Mouse (Mus musculus): ENCODE results near the gene Spib. TPM values are rescaled to one million over a fixed set of nuclear protein-coding genes. Genes with fewer than 3 reads are reported as not detected.
A peak's percentile ranks its signal among the peaks of the same experiment; 100 is the strongest.

Gene Spib
- polyA plus RNA-seq, 1 experiment from 2014 or later: 0.25 TPM

DNA sequence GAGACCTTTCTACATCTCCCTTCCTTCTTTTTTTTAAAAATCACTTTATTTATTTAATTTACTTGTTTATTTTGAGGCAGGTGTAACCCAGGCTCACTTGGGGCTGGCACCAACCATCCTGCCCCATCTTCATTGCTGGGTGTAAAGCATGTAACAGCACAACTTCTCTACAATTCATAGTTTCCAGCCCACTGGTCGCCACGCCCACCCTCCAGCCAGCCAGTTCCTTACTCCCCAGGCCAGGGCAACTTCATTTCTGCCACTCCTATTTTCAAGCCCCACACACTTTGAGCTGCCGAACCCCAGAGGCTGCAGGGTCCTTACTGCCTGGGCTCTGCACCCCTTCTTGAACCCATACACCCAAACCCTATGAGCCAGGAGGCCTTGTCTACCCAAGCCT, 10.9 kb downstream of the Spib start:
- peaks cover 10% of the 10 kb centered on the region; the same call in 1 of the 2 replicates for H3K4me1 ChIP-seq
- no peak overlapping the region for H3K27ac ChIP-seq
- no peaks in the 10 kb centered on the region for H3K36me3 ChIP-seq
- H3K9ac ChIP-seq: no peak overlapping the region
- H3K9me3 ChIP-seq: no peaks in the 10 kb centered on the region
- H3K27me3 ChIP-seq: peaks cover 74% of the 10 kb centered on the region
- no peak overlapping the region for H3K4me3 ChIP-seq
- WGBS: 64% methylated on average over 3 of the region's 3 CpGs
- no peak overlapping the region for H3K4me2 ChIP-seq (replicated peaks)
- no peak for ATAC-seq (ENCODE audit: low FRiP score, low read depth)

DNA sequence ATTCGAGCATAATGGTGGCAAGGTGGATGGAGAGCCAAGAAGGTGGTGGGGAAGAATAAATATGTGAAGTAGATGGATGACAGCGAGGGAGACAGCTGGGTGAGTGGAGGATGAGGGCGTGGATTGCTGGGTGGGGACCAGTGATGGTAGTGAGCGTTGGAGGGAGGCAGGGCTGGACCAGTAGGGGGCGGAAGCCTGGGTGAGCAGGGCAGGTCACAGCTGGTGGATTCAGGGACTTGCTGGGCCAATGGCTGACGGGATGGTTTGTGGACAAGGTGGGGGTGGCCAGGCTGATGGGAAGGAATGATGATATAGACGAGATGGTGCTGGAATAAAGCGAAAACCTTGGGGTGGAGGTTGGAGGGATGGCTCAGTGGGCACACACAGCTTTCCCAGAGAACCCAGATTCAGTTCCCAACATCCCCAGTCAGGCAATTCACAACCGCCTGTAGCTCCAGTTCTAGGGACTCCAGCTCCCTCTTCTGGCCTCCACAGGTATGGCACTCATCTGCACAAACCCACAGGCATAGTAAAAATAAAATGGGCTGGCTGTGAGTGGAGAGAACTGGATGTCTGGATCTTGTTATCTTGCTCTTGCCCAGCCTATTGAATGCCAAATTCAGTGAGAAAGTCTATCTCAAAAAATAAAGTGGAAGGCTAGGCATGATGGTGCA, 12.5 kb downstream of the Spib start:
- no peaks in the 10 kb centered on the region for H3K36me3 ChIP-seq
- no peak overlapping the region for H3K4me3 ChIP-seq
- H3K27ac ChIP-seq: no peak overlapping the region
- H3K27me3 ChIP-seq: peaks cover 60% of the 10 kb centered on the region
- 0 out of 2 replicates have a peak, but pooled peaks cover 3% of the 10 kb centered on the region for H3K4me1 ChIP-seq
- WGBS: 72% methylated on average over 9 of the region's 9 CpGs
- no peak for ATAC-seq (ENCODE audit: low FRiP score, low read depth)
- H3K9me3 ChIP-seq: no peaks in the 10 kb centered on the region
- no peak overlapping the region for H3K4me2 ChIP-seq (replicated peaks)
- no peak overlapping the region for H3K9ac ChIP-seq

DNA sequence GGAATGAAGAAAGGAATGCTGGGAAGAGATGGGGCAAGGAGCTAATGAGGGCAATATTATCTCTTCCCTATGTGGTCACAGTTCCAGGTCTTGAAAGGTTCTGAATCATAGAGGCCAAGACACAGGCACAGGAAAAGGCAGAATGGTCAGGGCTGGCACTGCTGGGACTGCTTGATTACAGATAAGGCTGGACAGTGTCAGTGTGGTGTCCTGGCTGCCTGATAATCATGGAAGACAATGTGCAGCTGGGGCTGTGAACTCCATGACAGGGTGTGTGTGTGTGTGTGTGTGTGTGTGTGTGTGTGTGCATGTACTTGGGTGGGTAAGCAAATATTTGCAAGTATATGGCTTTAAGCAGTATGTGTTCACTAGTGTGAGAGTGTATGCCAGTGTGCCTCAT, 24.4 kb downstream of the Spib start:
- H3K4me3 ChIP-seq: no peak overlapping the region
- H3K4me2 ChIP-seq (replicated peaks): no peak overlapping the region
- no peaks in the 10 kb centered on the region for H3K36me3 ChIP-seq
- peaks cover 1% of the 10 kb centered on the region; the same call in 1 of the 2 replicates for H3K9me3 ChIP-seq
- H3K27ac ChIP-seq: no peak overlapping the region
- peaks cover 23% of the 10 kb centered on the region for H3K27me3 ChIP-seq
- H3K4me1 ChIP-seq: no peaks in the 10 kb centered on the region
- no peak for ATAC-seq (ENCODE audit: low FRiP score, low read depth)
- H3K9ac ChIP-seq: no peak overlapping the region

DNA sequence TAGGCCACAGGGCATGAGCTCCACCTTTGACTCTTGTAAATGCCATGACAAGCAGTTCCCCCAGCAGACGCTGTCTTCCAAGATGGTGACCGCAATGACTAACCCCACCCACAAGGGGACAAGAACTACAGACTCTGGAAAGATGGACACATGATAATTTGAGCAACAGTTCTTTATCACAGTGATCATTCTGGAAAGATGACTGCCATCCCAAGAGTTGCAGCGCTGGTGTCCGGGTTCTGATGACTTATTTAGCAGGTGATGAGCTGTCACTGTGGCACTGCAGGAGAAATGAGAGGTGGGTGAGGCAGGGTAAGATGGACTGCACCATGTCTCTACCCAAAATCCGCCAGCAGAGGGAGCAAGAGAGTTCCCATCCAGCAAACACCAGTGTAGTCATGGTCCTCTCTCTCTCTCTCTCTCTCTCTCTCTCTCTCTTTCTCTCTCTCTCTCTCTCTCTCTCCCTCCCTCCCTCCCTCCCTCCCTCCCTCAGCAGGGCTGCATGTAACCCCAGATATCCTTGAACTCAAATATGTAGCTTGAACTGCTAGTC, 30.2 kb downstream of the Spib start:
- no peak overlapping the region for H3K4me2 ChIP-seq (replicated peaks)
- WGBS: 36% methylated on average over 5 of the region's 5 CpGs
- ATAC-seq (ENCODE audit: low FRiP score, low read depth): 0 out of 2 replicates have a peak, but pooled peaks have one; percentile 25

DNA sequence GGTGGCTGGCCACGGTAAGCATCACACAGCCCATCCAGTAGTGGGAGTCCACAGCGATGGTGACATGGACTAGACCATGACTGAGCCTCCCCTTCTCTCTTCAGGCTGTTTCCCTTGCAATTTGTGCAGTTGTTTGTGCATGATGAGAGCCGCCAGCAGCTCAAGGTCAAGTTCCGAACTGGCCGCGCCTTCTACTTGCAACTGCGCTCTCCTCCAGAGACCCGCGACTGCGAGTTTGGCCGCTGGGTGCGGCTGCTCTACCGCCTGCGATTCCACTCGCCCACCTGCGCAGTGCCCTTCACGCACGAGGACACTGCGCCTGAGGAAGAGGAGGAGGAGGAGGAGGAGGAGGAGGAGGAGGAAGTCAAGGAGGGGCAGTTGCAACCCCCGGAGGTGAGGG, 31.8 kb downstream of the Spib start:
- peaks cover 14% of the 10 kb centered on the region for H3K4me1 ChIP-seq
- H3K9ac ChIP-seq: no peak overlapping the region
- no peak overlapping the region for H3K4me3 ChIP-seq
- H3K9me3 ChIP-seq: no peaks in the 10 kb centered on the region; the same call in 1 of the 2 replicates
- ATAC-seq (ENCODE audit: low FRiP score, low read depth): no peak
- no peak overlapping the region for H3K4me2 ChIP-seq (replicated peaks)
- H3K36me3 ChIP-seq: 0 out of 2 replicates have a peak, but pooled peaks cover 3% of the 10 kb centered on the region
- 62% methylated on average over 20 of the region's 20 CpGs for WGBS
- peaks cover 13% of the 10 kb centered on the region; the same call in 1 of the 2 replicates for H3K27me3 ChIP-seq
- no peak overlapping the region for H3K27ac ChIP-seq

More for the DNA sequence above, 30.2 kb downstream of the Spib start:
- no peak overlapping the region for H3K9ac ChIP-seq
- peaks cover 6% of the 10 kb centered on the region for H3K4me1 ChIP-seq
- no peaks in the 10 kb centered on the region; the same call in 1 of the 2 replicates for H3K9me3 ChIP-seq
- 0 out of 2 replicates have a peak, but pooled peaks cover 3% of the 10 kb centered on the region for H3K36me3 ChIP-seq
- H3K27me3 ChIP-seq: peaks cover 13% of the 10 kb centered on the region; the same call in 1 of the 2 replicates
- H3K27ac ChIP-seq: no peak overlapping the region
- H3K4me3 ChIP-seq: no peak overlapping the region

DNA sequence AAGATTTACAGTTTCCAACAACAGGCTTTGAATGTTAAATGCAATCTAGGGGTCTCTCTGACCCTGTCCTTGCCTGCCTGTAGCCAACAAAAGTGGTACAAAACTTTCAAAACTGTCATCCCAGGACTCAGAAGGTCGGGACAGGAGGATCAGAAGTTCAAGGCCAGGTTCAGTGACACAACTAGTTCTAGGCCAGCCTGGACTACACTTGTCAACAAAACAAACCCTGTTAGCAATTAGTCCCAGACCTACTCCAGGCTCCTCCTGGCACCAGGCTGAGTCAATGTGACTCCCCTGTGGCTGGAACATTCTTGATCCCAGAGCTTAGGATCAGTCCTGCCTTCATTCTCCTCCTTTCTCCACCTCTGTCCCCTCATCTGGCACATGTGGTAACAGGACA, 32.9 kb downstream of the Spib start:
- no peak for ATAC-seq (ENCODE audit: low FRiP score, low read depth)
- WGBS: 74% methylated on average over 1 of the region's 1 CpGs

DNA sequence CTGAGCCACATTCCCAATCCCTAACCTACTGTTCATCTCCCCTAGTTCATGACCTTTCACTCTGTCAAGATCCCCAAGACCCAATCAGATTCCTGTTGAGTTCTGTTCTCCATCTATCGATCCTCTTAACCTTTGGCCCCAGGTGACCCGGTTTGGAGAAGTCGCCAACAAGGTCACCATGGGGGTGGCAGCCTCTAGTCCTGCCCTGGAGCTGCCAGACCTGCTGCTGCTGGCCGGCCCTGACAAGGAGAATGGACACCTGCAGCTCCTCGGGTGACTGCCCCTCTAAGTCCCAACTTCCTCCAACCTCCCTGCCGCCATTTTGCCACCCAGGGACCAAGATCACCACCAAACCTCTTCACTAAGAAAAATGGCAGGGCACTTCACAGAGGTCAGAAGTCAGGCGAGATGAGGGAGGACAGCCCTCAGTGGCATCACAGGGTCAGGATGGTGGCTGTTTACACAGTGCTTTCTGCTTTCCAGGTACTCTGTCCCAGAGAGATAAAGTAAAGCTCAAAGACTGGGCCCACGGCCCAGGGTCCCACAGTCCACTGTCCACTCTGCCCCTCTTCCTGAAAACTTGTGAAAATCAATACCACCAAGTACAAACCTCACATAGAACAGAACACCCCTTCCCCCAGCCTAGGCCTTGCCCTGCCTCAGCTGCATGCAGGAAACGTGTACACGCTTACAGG, 34.4 kb downstream of the Spib start:
- H3K4me1 ChIP-seq: peaks cover 23% of the 10 kb centered on the region
- H3K4me3 ChIP-seq: peak overlapping the region; percentile 76
- 83% methylated on average over 10 of the region's 10 CpGs for WGBS
- peak overlapping the region; percentile 82 for H3K4me2 ChIP-seq (replicated peaks)
- no peak for ATAC-seq (ENCODE audit: low FRiP score, low read depth)
- peaks cover 22% of the 10 kb centered on the region for H3K36me3 ChIP-seq
- H3K27me3 ChIP-seq: peaks cover 13% of the 10 kb centered on the region; the same call in 1 of the 2 replicates
- H3K9ac ChIP-seq: peak overlapping the region; percentile 89; the same call in 1 of the 2 replicates
- H3K9me3 ChIP-seq: no peaks in the 10 kb centered on the region
- H3K27ac ChIP-seq: no peak overlapping the region; the same call in 1 of the 2 replicates

More for the DNA sequence above, 32.9 kb downstream of the Spib start:
- Histone ChIP-seq H3K4me3 (no peak overlapping the region), H3K4me2 (replicated peaks) (no peak overlapping the region), H3K4me1 (peaks cover 23% of the 10 kb centered on the region), H3K27me3 (peaks cover 13% of the 10 kb centered on the region; the same call in 1 of the 2 replicates), H3K27ac (no peak overlapping the region), H3K9me3 (no peaks in the 10 kb centered on the region), H3K9ac (no peak overlapping the region), H3K36me3 (peaks cover 8% of the 10 kb centered on the region; the same call in 1 of the 2 replicates)

DNA sequence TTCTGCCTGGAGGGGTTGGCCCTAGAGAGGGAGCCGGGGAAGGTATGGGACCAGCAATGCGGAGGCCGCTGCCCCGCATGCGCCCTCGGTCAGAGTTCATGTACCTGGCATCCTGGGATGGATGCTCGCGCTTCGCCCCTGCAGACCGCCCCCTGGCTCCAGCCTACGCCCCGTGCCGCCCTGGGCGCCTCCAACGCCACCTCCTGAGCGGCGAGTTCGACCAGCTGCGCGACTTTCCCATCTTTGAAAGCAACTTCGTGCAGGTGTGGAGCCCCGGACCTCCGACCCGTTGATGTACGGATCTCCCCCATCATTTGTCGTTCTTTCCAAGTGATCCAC, 35.1 kb downstream of the Spib start:
- ATAC-seq (ENCODE audit: low FRiP score, low read depth): no peak
- whole genome bisulfite sequencing: 0% methylated on average over 26 of the region's 26 CpGs
- peak overlapping the region; percentile 76 for H3K4me3 ChIP-seq

DNA sequence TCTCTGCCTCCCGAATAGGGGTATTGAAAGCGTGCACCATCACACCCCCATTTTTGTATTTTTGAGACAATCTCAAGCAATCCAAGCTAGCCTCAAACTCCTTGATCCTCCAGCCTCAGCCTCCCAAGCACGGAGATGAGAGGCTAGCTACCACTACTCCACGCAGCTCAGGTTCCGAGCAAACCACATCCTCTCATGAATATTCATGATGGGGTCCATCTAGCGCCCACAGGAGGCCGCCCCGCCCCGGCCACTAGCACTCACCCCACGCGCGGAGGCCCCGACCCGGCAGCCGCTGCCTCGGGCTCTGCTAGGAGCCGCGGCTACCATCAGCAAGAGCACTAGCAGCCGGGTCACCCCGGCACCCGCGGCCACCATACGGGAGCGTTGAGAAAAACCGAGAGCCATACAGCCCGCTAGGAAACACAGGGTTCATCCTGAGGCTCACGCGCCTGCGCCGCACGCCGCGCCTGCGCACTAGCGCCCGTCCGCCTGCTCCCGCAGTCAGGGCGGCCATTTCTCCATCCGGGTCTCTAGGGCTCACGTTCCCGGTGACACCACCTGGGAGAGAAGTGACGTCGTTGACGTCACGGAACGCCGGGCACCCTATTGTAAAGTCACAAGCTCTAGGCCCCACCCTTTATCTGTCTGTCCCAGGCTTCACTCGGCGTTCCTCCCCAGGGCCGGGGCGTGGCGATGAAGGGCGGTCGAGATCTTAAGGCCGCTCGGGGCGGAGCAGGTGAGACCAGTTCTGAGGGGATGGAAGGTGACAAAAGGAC, 35.7 kb downstream of the Spib start, which contains the start of the genes Emc10 and Fam71e1:
Gene Emc10, minus strand, starts transcription at position 538 of the 779 bp plus-strand sequence.
Gene Fam71e1, plus strand, starts transcription at position 590 of the 779 bp plus-strand sequence.
- no peaks in the 10 kb centered on the region for H3K9me3 ChIP-seq
- peak within 1 kb of the TSS; percentile 89 for H3K9ac ChIP-seq
- peaks cover 23% of the 10 kb centered on the region for H3K4me1 ChIP-seq
- peak within 1 kb of the TSS; percentile 95 for H3K27ac ChIP-seq
- peaks cover 13% of the 10 kb centered on the region; the same call in 1 of the 2 replicates for H3K27me3 ChIP-seq
- peak within 1 kb of the TSS; percentile 76 for H3K4me3 ChIP-seq
- WGBS: under 1% methylated on average over 58 of the region's 58 CpGs
- H3K4me2 ChIP-seq (replicated peaks): peak within 1 kb of the TSS; percentile 82
- H3K36me3 ChIP-seq: peaks cover 35% of the 10 kb centered on the region
- ATAC-seq (ENCODE audit: low FRiP score, low read depth): peak; percentile 96

More for the DNA sequence above, 35.1 kb downstream of the Spib start:
- Histone ChIP-seq H3K9ac (peak overlapping the region; percentile 89), H3K36me3 (peaks cover 30% of the 10 kb centered on the region), H3K27me3 (peaks cover 13% of the 10 kb centered on the region; the same call in 1 of the 2 replicates), H3K9me3 (no peaks in the 10 kb centered on the region), H3K4me1 (peaks cover 23% of the 10 kb centered on the region), H3K4me2 (replicated peaks) (peak overlapping the region; percentile 82), H3K27ac (peak overlapping the region; percentile 83)

DNA sequence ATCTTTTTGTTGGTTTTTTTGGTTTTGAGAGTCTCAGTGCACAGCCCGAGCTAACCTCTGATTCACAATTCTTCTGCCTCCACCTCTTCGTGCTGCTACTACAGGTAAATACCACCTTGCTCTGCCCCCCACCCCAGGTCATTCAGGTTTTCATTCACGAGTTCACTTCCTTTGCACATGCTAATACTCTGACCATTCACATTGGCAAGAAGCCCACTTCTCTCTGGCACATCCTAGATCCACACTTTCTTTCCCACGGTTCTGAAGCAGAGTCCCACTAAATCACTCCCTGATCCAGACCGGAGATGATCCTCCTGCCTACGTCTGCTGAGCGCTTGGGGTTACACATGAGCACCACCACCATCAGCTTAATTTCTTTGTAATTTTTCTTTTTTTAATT, 36.8 kb downstream of the Spib start:
- Histone ChIP-seq H3K27ac (no peak overlapping the region), H3K9ac (peak overlapping the region; percentile 89), H3K4me2 (replicated peaks) (peak overlapping the region; percentile 82), H3K4me3 (peak overlapping the region; percentile 76), H3K9me3 (no peaks in the 10 kb centered on the region), H3K4me1 (peaks cover 23% of the 10 kb centered on the region), H3K27me3 (peaks cover 8% of the 10 kb centered on the region; the same call in 1 of the 2 replicates), H3K36me3 (peaks cover 46% of the 10 kb centered on the region)
- WGBS: 87% methylated on average over 7 of the region's 7 CpGs
- ATAC-seq (ENCODE audit: low FRiP score, low read depth): no peak

DNA sequence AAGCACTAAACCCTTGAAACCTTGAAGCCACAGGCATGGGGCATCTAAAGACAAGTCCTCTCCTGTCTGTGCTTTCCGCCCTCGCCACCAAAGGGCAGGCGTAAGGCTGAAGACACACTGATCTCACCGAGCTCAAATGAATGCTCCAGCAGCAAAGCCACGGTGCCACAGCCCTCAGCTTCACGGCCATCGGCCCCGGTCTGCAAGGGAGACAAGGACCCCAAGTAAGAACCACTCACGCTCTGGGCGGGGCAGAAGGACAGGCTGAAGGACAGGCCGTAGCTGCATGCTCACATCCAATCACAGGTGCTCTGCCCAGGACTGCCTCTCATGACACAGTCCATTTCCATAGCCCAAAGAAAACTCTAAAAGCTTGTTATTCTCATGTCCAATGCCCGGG, 37.2 kb downstream of the Spib start:
- Histone ChIP-seq H3K27ac (no peak overlapping the region), H3K4me3 (no peak overlapping the region), H3K4me1 (peaks cover 23% of the 10 kb centered on the region), H3K9me3 (no peaks in the 10 kb centered on the region), H3K36me3 (peaks cover 50% of the 10 kb centered on the region), H3K9ac (no peak overlapping the region), H3K27me3 (peaks cover 4% of the 10 kb centered on the region; the same call in 1 of the 2 replicates), H3K4me2 (replicated peaks) (peak overlapping the region; percentile 82; the same call in 1 of the 2 replicates)
- no peak for ATAC-seq (ENCODE audit: low FRiP score, low read depth)
- 93% methylated on average over 12 of the region's 12 CpGs for WGBS

All from limb, embryonic 13.5 days (tissue).